In the genomic region with DNA sequence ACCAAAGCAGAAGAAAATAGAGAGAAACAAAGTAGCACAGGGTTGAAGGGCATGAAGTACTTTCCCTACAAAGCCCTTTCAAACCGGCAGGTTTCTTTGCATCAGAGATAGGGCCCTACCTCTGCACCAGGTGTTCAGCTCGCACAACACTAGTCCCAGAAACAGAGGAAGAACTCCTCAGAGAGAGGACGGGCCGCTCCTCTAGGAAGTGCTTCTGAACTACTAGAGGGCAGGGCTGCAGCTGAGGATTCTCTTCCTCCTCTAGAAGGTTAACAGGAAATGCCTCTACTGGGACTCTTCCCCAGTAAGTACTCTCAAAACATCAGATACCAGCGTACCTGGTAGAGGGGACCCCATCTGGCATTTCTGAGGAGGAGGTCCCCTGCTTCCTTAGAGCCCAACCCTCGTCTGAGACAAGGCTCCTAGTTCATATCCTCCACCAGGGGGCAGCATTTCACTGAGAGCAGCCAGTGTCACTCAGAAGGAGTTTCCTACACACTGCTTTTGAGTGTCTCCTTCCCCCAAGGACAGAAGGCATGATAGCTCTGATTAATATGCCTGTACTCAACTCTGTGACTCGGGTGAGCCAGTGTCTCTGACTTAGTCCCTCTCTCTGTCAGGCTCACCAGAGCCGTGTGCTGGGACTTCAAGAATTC, we compare ENCODE assay signal across 8 mouse cellular contexts.
DNase-seq lines count a peak whose midpoint lies in the region; ATAC-seq lines count a peak whose summit lies in the region.

No protein-coding gene starts in this region.

- no peak for DNase-seq in cerebellum, adult 9-11 months
- peak; percentile 19 for DNase-seq in T-cell, adult 2 months (ENCODE audit: low spot score)
- peak; percentile 92 for DNase-seq in embryo, embryonic 10.5 days (ENCODE audit: low spot score)
- DNase-seq in heart, postnatal 14 days: peak; percentile 47 to 69
- DNase-seq in large intestine, adult 2 months (ENCODE audit: low read depth, low spot score): peak; percentile 77
- peak; percentile 64 for DNase-seq in skeletal muscle tissue, adult 2 months (ENCODE audit: low read depth, low spot score)

- 0 out of 2 replicates have a peak, but pooled peaks have one; percentile 36 for ATAC-seq in cerebellum, adult (ENCODE audit: insufficient number of reproducible peaks, low FRiP score, low TSS enrichment)
- peak; percentile 84 for ATAC-seq in megakaryocyte-erythroid progenitor cell, adult 5-6 weeks (replicated peaks; ENCODE audit: low FRiP score, low TSS enrichment, poor library complexity, severe bottlenecking)

- intact Hi-C loops in heart, postnatal 14 days (cut with DNase I): loop anchor here (1.0 to 10.0 kb wide), 5 partner anchors 36 to 536 kb away; partner anchors contain the start of gene 2410004P03Rik

- WGBS in large intestine, adult 2 months: 11% methylated on average over 8 of the region's 8 CpGs
